Mouse (Mus musculus): ENCODE data around the gene Adgrl2.

The Adgrl2 gene

DNA sequence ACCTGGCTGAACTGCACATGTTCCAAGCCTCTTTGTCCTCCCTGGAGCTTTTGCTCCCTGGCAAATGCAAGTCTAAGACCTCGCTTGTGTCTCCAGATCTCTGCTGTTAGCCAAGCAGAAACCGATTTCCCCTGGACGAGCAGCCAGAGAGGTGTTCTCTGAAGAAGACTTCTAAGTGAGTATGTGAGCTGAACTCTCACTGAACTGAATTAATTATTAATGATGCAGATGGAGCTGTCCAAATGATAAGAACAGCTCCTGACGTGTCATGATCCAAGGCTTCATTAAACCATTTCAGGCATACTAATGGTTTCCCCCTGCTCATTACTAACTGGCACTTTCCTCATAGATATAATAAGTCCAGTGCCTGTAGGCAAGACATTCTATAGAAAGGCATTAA, 158.4 kb downstream of the Adgrl2 start:
- DNase-seq (ENCODE audit: low spot score in 2 of 2), result no peak

GRCm38 (mm10) chr3:148828519-148828918, 161.8 kb downstream of the Adgrl2 start:
- DNase-seq (ENCODE audit: low spot score in 2 of 2), result no peak

DNA sequence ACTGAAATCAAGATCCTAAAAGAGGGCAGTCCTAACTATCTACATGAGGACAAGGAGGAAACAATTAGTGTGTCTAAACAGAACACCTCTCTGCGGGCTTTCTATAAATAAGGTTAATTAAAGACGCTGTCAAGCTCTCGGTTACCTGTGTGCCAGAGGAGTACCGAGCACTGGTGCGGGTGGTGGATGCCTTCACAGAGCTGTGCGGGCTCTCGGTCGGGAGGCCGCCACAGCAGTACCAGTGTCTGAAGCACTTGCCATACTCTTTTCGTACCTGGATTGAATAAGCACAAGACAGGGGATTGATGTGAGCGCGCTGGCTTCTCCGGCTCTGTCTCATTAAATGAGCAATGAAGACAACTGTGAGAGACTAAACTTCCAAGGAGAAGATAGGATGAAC, 166.8 kb downstream of the Adgrl2 start:
- DNase-seq (ENCODE audit: low spot score in 2 of 2), result no peak

DNA sequence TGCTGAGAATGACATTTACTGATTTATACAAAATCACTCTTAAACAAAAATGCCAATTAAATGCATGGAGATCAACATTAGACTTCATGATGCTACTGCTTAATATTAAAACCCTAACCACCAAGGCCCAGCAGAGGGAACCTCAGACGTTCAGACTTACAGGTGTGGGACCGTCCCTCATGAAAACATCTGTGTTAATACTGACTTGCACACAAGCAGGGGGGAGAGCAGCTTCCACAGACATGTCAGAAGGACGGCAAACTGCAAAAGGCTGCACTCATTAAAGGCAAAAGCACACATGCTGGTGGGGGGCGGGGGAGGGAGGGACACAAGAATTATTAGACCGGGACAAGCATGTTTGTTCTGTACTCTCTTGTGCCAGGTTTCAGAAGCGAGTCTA, 168.7 kb downstream of the Adgrl2 start:
- DNase-seq (ENCODE audit: low spot score in 2 of 2), result no peak

GRCm38 (mm10) chr3:148819323-148820046, 170.9 kb downstream of the Adgrl2 start:
- no peak for DNase-seq (ENCODE audit: low spot score in 2 of 2)

DNA sequence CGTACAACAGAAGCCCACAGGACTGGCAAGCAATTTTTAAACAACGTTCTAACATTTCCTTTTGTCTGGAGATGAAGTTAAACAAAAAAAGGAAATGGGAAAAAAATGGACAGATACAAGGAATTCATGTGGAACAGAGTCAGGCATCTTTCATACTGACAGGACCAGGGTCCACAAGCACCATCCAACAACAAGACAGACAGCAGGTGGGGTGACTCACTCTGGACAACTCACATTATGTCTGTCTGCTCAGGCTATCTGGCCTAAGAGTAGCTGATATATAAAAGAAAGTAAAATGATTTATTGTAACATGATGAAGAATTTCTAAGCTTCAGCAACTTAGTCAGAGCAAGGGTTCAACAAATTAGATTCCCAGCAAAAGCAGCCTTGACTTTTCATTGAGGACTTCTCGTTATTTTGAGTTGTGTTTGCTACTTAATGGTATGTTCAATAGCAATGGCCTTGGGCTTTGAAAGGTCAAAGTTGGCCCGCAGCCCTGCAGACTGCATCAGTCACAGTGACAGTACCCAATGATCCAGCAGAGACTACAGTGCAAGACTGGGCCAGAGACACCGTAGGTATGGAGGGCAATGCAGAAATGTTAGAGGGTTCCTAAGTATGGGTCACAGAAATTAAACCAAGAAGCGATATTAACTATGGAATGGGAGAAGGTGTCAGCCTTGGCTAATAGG, 171.8 kb downstream of the Adgrl2 start:
- DNase-seq (ENCODE audit: low spot score in 2 of 2), result no peak

GRCm38 (mm10) chr3:148817491-148817890, 172.9 kb downstream of the Adgrl2 start:
- no peak for DNase-seq (ENCODE audit: low spot score in 2 of 2)

- no peak for DNase-seq (ENCODE audit: low spot score in 2 of 2)
Observed at GRCm38 (mm10) chr3:148813121-148813520, 177.2 kb downstream of the Adgrl2 start.

DNA sequence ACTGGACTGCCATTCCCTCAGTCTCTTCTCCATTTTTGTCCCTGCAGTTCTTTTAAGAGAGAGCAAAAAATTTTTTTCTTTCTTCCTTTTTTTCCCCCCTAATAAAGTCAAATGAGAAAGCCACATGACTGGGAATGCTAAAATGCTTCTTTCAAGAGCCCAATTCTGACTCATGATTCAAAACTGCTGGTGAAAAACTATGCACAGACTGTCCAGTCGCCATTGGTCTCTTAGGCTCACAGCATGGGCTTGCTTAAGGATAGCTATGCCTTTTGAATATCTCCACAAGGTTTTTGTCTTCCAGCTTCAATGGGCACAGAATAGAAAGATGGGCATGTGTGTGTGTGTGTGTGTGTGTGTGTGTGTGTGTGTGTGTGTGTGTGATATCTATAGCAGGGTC, 178.3 kb downstream of the Adgrl2 start:
- no peak for DNase-seq (ENCODE audit: low spot score in 2 of 2)

- DNase-seq (ENCODE audit: low spot score in 2 of 2), result no peak
Observed at GRCm38 (mm10) chr3:148806977-148807376, 183.4 kb downstream of the Adgrl2 start.

DNA sequence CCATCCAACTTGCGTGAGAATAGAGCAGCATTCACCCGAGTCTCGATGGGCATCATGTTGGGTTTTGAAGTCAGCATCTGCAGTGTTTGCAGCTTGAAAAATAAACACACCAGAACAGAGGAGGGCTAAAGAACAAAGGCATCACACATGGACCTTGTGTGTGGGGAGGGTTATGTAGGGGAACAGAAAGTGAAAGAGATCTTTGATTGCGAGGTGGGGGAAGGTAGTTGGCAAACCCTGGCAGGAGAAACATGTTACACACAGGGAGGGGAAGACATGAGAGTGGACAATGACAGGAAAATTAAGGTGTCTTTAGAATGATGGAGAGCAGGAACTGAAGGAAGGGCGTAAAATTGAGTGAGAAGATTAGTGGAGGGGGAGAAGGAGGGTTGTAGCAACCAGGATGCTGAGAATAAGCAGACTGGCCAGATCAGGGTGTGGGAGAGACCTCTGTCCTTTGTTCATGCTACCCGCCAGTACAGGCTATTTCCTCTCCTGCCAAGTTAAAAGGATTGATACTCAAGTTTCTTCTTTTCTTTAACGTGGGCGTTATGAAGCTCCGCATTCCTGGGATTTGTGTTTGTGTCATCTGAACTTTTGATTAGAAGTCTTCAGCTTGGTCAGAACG, 197.0 kb downstream of the Adgrl2 start:
- no peak for DNase-seq (ENCODE audit: low spot score in 2 of 2)

GRCm38 (mm10) chr3:148770310-148770709, 220.0 kb downstream of the Adgrl2 start:
- DNase-seq (ENCODE audit: low spot score in 2 of 2), result no peak
